Mouse (Mus musculus) limb, embryonic 11.5 days (tissue): ENCODE data around the gene Ggt6. TPM values are rescaled to one million over a fixed set of nuclear protein-coding genes. Genes with fewer than 3 reads are reported as not detected.
A peak's percentile ranks its signal among the peaks of the same experiment; 100 is the strongest.

Experiments
- ATAC-seq: fragments of 200-750 bp; cut with Nextera tagmentation; 2 replicates; pipeline ENCODE4 v1.8.0; 2017; ENCODE audit warnings: low read depth; ENCODE audit not compliant: insufficient number of reproducible peaks, low FRiP score, low TSS enrichment
- DNase-seq: peaks from one replicate; pipeline ENCODE4 v3.0.0-alpha.2; 2015; ENCODE audit warnings: low spot score
- H3K27ac ChIP-seq: fragments of 300-500 bp; sonication (generic); replicated peaks from 2 replicates; pipeline ENCODE4 v1.5.1; 2014; ENCODE audit warnings: low read depth, mild to moderate bottlenecking, low read length
- H3K27me3 ChIP-seq: fragments of 300-500 bp; sonication (generic); 2 replicates; pipeline ENCODE4 v1.6.1; 2014; ENCODE audit warnings: mild to moderate bottlenecking, low read length, mixed read lengths; ENCODE audit not compliant: control insufficient read depth, insufficient read depth
- H3K36me3 ChIP-seq: fragments of 300-500 bp; sonication (generic); 2 replicates; pipeline ENCODE4 v1.6.1; 2014; ENCODE audit warnings: mild to moderate bottlenecking, low read length, moderate library complexity, mixed read lengths; ENCODE audit not compliant: control insufficient read depth, insufficient read depth
- H3K4me1 ChIP-seq: fragments of 300-500 bp; sonication (generic); 2 replicates; pipeline ENCODE4 v1.6.1; 2014; ENCODE audit warnings: low read length, mixed read lengths; ENCODE audit not compliant: control insufficient read depth, insufficient read depth
- H3K4me2 ChIP-seq: fragments of 300-500 bp; sonication (generic); 2 replicates; pipeline ENCODE4 v1.6.1; 2014; ENCODE audit warnings: low read depth, mild to moderate bottlenecking, moderate library complexity; ENCODE audit not compliant: severe bottlenecking
- H3K4me3 ChIP-seq: fragments of 300-500 bp; sonication (generic); 2 replicates; pipeline ENCODE4 v1.5.1; 2014; ENCODE audit warnings: low read depth, low read length
- H3K9ac ChIP-seq: fragments of 300-500 bp; sonication (generic); 2 replicates; pipeline ENCODE4 v1.6.1; 2014; ENCODE audit warnings: mild to moderate bottlenecking, low read length
- H3K9me3 ChIP-seq: fragments of 300-500 bp; sonication (generic); 2 replicates; pipeline ENCODE4 v1.6.1; 2016; ENCODE audit warnings: low read length; ENCODE audit not compliant: control insufficient read depth
- WGBS: fragments of 180-500 bp; shearing (Covaris S2); extraction: QIAGEN DNeasy Blood & Tissue Kit; methylation state at CpG from one replicate; pipeline ENCODE4 v1.1.7; 2014; 5-methylcytosine and 5-hydroxymethylcytosine counted together
- polyA plus RNA-seq: library from polyadenylated mRNA; unstranded; fragments of >200 nt; fragmentation: Nextera tagmentation; extraction: Ambion mirVana; gene quantifications from 2 replicates; pipeline ENCODE4 v1.2.1, GENCODE M21; 2014

Ggt6 gene
- polyA plus RNA-seq, 1 experiment from 2014 or later = not detected

DNA sequence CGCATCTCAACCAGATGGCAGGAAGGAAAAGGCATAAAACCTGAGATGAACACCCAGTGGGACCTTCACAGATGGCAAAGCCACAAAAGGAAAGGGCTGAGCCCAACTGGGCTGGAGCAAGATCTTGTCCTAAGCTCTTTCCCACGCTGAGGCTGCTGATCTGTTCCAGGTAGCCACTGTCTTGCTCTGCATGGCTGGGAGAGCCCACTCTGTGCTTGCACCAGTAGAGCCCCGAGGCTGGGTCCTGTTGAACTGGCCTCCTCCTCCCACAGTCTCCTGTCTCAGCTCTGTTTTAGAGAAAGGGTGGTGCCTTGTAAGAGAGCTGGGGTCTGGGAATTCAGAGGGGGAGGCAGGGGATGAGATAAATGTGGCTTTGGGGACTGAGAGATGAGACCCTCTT lies 28.2 kb upstream of the Ggt6 start:
- Histone ChIP-seq H3K27me3 (peaks cover 4% of the 10 kb centered on the region; the same call in 1 of the 2 replicates), H3K4me1 (peaks cover 10% of the 10 kb centered on the region; the same call in 1 of the 2 replicates), H3K9me3 (no peaks in the 10 kb centered on the region), H3K36me3 (no peaks in the 10 kb centered on the region), H3K27ac (no peak overlapping the region), H3K4me3 (no peak overlapping the region), H3K4me2 (no peak overlapping the region), H3K9ac (no peak overlapping the region)
- WGBS = 12% methylated on average over 3 of the region's 3 CpGs
- DNase-seq = no peak
- no peak for ATAC-seq

DNA sequence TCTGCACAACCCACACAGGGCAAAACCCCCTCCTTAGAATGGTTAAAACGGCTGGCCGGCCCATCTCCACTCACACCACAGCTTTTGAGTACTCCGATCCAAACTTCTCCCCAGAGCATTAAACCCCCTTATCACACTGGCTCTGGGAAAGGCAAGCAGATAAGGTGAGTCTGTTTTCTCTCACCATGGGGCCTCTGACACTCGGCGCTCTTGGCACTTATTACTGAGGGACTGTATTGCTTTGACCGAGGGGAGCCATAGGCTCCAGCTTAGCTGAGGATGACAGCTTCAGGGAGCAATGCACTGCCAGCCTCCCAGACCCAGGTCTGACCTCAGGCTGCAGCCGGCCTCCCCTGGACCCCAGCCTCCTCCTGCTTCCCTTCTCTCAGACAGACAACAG lies 27.8 kb upstream of the Ggt6 start:
- Histone ChIP-seq H3K4me2 (no peak overlapping the region), H3K27me3 (peaks cover 4% of the 10 kb centered on the region; the same call in 1 of the 2 replicates), H3K9ac (no peak overlapping the region), H3K4me3 (no peak overlapping the region), H3K36me3 (no peaks in the 10 kb centered on the region), H3K9me3 (no peaks in the 10 kb centered on the region), H3K4me1 (peaks cover 10% of the 10 kb centered on the region; the same call in 1 of the 2 replicates), H3K27ac (no peak overlapping the region)
- WGBS = 6% methylated on average over 7 of the region's 7 CpGs
- ATAC-seq = no peak
- DNase-seq = no peak

DNA sequence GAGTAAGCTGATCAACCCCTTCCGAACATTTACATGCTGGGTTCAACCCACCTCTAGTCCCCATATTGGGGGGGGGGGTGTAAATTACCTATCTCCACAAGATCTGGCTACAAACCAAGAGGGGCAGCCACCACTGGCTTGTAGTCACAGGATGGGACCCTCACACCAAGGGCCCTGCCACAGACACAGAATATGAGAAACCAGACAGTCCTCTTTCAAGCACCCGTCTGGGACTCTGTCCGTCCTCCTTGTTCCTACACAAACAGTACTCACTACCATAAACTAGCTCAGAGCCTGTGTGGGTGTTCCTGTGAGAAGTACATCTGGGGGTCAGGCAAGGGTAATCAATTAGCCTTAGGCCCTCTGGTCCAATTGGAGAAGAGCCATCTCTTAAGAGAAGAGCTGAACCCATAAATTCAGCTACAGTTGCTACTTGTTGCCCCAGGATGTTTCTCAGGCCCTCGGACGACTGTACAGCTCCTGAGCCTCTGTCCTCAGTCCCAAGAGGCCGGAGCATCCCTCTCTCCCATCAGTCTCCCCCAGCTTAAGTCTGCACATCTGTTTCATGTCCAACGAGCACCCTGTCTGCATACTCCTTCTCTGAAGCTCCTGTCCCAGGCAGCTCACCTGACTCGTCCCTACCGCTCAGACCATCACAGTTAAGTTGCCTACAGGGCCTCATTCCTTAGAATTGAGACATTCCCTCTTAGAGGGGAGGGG lies 26.7 kb upstream of the Ggt6 start:
- H3K36me3 ChIP-seq = no peaks in the 10 kb centered on the region
- H3K27me3 ChIP-seq = peaks cover 4% of the 10 kb centered on the region; the same call in 1 of the 2 replicates
- H3K27ac ChIP-seq = no peak overlapping the region
- WGBS = 23% methylated on average over 9 of the region's 9 CpGs
- no peak for ATAC-seq
- peaks cover 10% of the 10 kb centered on the region; the same call in 1 of the 2 replicates for H3K4me1 ChIP-seq
- no peaks in the 10 kb centered on the region for H3K9me3 ChIP-seq
- no peak overlapping the region for H3K4me3 ChIP-seq
- H3K4me2 ChIP-seq = no peak overlapping the region
- DNase-seq = no peak
- H3K9ac ChIP-seq = no peak overlapping the region

DNA sequence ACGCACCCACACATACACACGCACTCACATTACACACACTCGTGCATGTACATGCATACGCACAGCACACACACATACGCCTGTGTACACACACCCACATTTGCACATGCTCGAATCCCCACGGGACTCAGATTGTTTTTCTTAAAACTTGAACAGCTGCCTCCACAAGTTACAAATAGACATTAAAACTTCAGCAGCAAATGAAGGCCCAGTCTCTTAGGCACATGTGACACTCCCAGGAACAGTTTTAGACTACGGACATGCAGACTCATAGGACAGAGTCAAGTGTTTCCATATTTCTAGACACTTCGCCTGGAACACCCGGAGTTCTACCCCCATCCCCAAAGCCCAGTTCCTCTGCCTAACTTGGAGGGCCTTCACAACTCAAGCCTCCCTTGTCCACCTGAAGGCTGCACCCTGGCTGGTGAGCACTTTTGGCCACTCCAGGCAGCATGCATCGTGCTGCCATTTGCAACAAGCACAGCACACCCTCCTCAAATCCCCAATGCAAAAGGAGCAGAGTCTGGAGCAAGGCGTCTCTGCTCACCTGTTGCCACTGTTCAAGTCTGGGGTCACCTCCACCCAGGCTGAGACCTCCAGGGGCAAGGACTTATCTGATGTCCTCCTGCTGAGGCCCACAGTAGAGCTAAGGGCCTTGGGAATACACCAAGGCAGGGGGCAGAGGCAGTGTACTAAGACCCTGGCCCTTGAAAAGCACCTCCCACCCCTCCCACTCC lies 25.5 kb upstream of the Ggt6 start:
- Histone ChIP-seq H3K9ac (no peak overlapping the region), H3K36me3 (no peaks in the 10 kb centered on the region), H3K4me2 (peak overlapping the region; percentile 17; the same call in 1 of the 2 replicates), H3K4me3 (no peak overlapping the region), H3K4me1 (peaks cover 10% of the 10 kb centered on the region; the same call in 1 of the 2 replicates), H3K27ac (no peak overlapping the region), H3K27me3 (peaks cover 4% of the 10 kb centered on the region; the same call in 1 of the 2 replicates), H3K9me3 (no peaks in the 10 kb centered on the region)
- DNase-seq (no peak), ATAC-seq (no peak)
- WGBS = 59% methylated on average over 12 of the region's 12 CpGs

DNA sequence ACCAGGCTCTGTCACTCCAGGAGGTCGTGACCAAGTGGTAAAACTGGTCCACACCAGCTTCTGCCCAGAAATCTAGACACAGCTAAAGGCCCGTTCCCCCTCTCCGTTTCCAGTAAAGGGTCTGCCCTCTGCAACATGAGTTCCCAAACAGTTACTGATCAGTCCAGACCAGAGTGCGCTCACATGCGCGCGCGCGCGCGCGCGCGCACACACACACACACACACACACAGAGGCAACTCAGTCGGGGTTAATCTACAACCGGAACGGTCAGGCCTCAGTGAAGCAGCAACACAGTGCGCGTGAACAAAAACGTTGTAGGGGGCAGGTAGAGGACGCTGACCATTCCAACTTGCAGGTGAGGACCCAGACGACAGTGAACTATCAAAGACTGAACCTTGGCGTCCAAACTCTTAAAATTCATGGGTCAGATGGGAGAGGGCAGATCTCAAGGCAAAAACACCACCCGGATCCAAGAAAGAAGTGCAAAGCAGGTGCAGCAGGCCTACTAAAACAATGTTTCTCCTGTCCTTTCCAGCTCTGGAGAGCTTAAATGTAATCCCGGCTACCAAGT lies 24.7 kb upstream of the Ggt6 start:
- no peak overlapping the region for H3K9ac ChIP-seq
- H3K4me2 ChIP-seq = peak overlapping the region; percentile 97
- no peaks in the 10 kb centered on the region for H3K9me3 ChIP-seq
- H3K36me3 ChIP-seq = no peaks in the 10 kb centered on the region
- no peak overlapping the region for H3K27ac ChIP-seq
- WGBS = 2% methylated on average over 25 of the region's 25 CpGs
- H3K27me3 ChIP-seq = peaks cover 4% of the 10 kb centered on the region; the same call in 1 of the 2 replicates
- DNase-seq (peak; percentile 37), ATAC-seq (no peak)
- H3K4me1 ChIP-seq = peaks cover 10% of the 10 kb centered on the region; the same call in 1 of the 2 replicates
- peak overlapping the region; percentile 70 for H3K4me3 ChIP-seq

DNA sequence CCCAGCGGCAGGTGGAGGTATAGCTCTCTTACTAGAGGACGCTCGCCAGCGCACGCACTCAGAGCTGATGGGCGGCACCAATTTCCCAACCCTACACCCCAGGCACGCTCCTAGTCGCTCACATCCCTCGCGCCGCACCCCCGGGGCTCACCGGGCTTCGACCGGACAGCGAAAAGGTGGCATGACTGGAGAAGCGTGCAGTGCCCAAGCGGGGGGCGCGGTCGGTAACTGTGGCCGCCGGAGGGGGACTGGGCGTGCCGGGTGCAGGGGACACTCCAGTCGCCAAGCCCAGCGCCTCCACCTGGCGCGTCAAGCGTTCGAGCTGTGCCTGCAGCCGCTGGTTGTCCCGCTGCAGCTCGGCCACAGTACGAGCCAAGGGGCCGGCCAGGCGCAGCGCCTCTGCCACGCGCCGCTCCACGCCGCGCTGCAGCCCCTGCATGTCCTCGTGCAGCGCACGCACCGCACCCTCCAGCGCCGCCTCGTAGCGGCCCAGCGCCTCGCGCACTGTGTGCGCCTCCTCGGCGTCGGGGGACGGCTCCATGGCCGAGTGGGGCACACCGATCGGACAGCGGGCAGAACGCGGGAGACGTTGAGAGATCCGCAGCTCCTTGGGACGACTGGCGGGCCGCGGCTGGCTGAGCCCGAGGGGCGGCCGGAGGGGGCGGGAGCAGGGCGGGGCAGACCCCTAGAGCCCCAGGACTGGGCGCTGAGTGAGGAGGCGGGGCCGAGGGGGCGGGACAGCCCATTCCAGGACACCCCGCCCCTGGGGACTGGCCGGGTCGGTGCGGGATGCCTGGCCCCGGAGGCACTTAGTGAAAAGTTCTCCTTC lies 24.0 kb upstream of the Ggt6 start, which contains the start of gene Smtnl2:
Smtnl2 (minus strand) TSS at position 621 of the 829 bp plus-strand sequence.
- Histone ChIP-seq H3K27ac (no peak within 1 kb of the TSS), H3K4me1 (peaks cover 7% of the 10 kb centered on the region; the same call in 1 of the 2 replicates), H3K4me2 (peak within 1 kb of the TSS; percentile 97), H3K27me3 (peaks cover 4% of the 10 kb centered on the region; the same call in 1 of the 2 replicates), H3K36me3 (no peaks in the 10 kb centered on the region), H3K9me3 (no peaks in the 10 kb centered on the region), H3K9ac (peak within 1 kb of the TSS; percentile 62), H3K4me3 (peak within 1 kb of the TSS; percentile 70)
- WGBS = under 1% methylated on average over 84 of the region's 86 CpGs
- DNase-seq (peak; percentile 89), ATAC-seq (peak; percentile 84)

DNA sequence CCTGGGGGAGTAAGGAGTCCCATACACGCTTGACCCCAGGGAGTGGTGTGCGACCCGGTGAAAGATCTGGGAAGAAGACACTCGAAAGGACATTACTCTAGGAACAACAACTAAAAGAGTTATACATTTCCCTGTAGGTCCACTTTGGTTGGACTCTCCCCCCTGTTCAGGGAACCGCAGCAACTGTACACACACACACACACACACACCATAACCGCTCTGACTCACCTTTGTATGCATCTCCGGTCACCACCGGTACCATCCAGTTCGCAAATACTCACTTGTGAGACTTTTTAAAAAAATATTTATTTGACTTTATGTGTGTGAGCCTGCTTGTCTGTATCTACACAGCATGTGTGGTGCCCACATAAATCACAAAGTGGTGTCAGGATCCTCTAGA lies 23.4 kb upstream of the Ggt6 start:
- 31% methylated on average over 9 of the region's 9 CpGs for WGBS
- H3K9ac ChIP-seq = no peak overlapping the region
- H3K27ac ChIP-seq = no peak overlapping the region
- H3K4me3 ChIP-seq = peak overlapping the region; percentile 70
- peaks cover 4% of the 10 kb centered on the region; the same call in 1 of the 2 replicates for H3K27me3 ChIP-seq
- H3K36me3 ChIP-seq = no peaks in the 10 kb centered on the region
- DNase-seq (no peak), ATAC-seq (0 out of 2 replicates have a peak, but pooled peaks have one; percentile 19)
- no peaks in the 10 kb centered on the region for H3K9me3 ChIP-seq
- H3K4me2 ChIP-seq = peak overlapping the region; percentile 97
- H3K4me1 ChIP-seq = peaks cover 10% of the 10 kb centered on the region
